Mouse (Mus musculus) forebrain, embryonic 16.5 days (tissue): ENCODE measurements at regions not wholly inside any gene's neighbourhood (a gene's known extent, or its start where the extent isn't known, plus 50 kb on each side); places are given as distances from the start of the nearest gene placed in this dataset.

Source experiments
- ATAC-seq: fragments of 200-750 bp; cut with Nextera tagmentation; 2 replicates; pipeline ENCODE4 v1.8.0; 2017; ENCODE audit warnings: mild to moderate bottlenecking, moderate library complexity
- H3K27ac ChIP-seq: fragments of 300-500 bp; sonication (generic); 2 replicates; pipeline ENCODE4 v1.5.1; 2014; ENCODE audit warnings: low read length, control low read depth
- H3K27me3 ChIP-seq: fragments of 300-500 bp; sonication (generic); replicated peaks from 2 replicates; pipeline ENCODE4 v1.6.1; 2014; ENCODE audit warnings: low read length; ENCODE audit not compliant: control insufficient read depth, insufficient read depth
- H3K36me3 ChIP-seq: fragments of 300-500 bp; sonication (generic); 2 replicates; pipeline ENCODE4 v1.6.1; 2014; ENCODE audit not compliant: control insufficient read depth, insufficient read depth
- H3K4me1 ChIP-seq: fragments of 300-500 bp; sonication (generic); replicated peaks from 2 replicates; pipeline ENCODE4 v1.6.1; 2014; ENCODE audit warnings: low read length; ENCODE audit not compliant: control insufficient read depth, insufficient read depth
- H3K4me2 ChIP-seq: fragments of 300-500 bp; sonication (generic); 2 replicates; pipeline ENCODE4 v1.6.1; 2014; ENCODE audit warnings: mild to moderate bottlenecking, low read length, control low read depth
- H3K4me3 ChIP-seq: fragments of 300-500 bp; sonication (generic); replicated peaks from 2 replicates; pipeline ENCODE4 v1.5.1; 2014; ENCODE audit warnings: mild to moderate bottlenecking, low read length, control low read depth
- H3K9ac ChIP-seq: fragments of 300-500 bp; sonication (generic); replicated peaks from 2 replicates; pipeline ENCODE4 v1.6.1; 2014; ENCODE audit warnings: low read depth, low read length, control low read depth
- H3K9me3 ChIP-seq: fragments of 300-500 bp; sonication (generic); 2 replicates; pipeline ENCODE4 v1.6.1; 2016; ENCODE audit warnings: low read length; ENCODE audit not compliant: control insufficient read depth
- WGBS: fragments of 180-500 bp; shearing (Covaris S2); extraction: QIAGEN DNeasy Blood & Tissue Kit; methylation state at CpG from one replicate; pipeline ENCODE4 v1.1.7; 2014; 5-methylcytosine and 5-hydroxymethylcytosine counted together

DNA sequence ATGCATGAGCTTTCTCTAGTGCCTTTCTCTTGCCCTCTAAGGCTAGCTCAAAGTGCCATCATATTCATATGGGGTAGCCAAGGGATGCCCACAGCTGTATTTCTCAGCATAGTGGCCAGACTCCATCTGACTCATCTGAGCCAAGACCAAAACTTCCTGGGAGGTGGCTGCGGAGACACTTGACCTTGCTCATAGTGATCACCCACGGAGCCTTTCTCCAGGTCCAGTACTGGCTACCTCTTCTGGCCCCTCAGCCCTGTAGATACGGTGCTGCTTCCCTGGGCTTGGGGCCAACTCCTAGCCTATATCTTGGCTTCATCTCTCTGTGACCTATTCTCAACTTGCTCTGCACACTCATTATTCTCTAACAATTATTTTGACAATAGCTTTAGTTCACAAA lies 122.6 kb upstream of the Ncam1 start:
- ATAC-seq, result no peak
- 84% methylated on average over 3 of the region's 3 CpGs for WGBS
- H3K4me2 ChIP-seq, result no peak overlapping the region

DNA sequence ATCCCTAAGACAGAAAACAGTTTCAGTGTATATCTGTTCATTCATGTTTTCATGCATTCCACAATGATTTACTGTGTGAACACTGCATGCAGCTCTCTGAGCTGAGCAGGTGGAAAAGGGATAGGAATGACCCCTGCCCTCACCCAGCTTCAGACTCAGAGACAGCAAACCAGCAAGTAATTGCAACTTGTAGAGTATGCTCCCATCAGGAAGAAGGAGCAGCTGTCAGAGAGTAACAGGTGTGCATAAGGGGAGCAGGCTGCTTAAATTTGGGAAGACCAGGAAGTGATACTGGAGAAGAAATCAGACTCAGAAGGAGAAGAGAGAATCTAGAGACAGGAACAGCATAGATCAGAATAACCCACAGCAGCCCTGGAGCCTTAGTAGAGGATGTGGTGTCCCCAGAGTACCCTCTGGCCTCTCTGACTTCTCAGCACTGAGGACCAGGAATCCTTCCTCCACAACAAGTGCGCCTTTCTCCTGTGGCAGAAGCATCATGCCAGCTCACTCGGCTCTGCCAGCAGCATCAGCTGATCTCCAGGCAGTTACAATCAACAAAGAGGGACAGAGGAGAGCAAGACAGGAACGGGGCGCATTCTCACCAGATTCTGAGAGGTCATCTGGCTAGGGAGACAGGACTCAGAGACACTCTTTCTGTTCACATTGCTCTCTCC lies 116.5 kb upstream of the Ncam1 start:
- H3K9me3 ChIP-seq, result no peaks in the 10 kb centered on the region
- no peak overlapping the region for H3K4me3 ChIP-seq
- no peak for ATAC-seq
- no peaks in the 10 kb centered on the region for H3K27me3 ChIP-seq
- no peak overlapping the region for H3K27ac ChIP-seq
- H3K9ac ChIP-seq, result no peak overlapping the region
- WGBS, result 70% methylated on average over 4 of the region's 4 CpGs
- H3K4me2 ChIP-seq, result no peak overlapping the region
- no peaks in the 10 kb centered on the region for H3K4me1 ChIP-seq
- no peaks in the 10 kb centered on the region for H3K36me3 ChIP-seq

More for the DNA sequence above, 122.6 kb upstream of the Ncam1 start:
- no peak overlapping the region for H3K9ac ChIP-seq
- H3K27me3 ChIP-seq, result peaks cover 3% of the 10 kb centered on the region; the same call in 1 of the 2 replicates
- peaks cover 5% of the 10 kb centered on the region for H3K4me1 ChIP-seq
- no peaks in the 10 kb centered on the region for H3K36me3 ChIP-seq
- no peak overlapping the region for H3K27ac ChIP-seq
- no peak overlapping the region for H3K4me3 ChIP-seq
- no peaks in the 10 kb centered on the region for H3K9me3 ChIP-seq

DNA sequence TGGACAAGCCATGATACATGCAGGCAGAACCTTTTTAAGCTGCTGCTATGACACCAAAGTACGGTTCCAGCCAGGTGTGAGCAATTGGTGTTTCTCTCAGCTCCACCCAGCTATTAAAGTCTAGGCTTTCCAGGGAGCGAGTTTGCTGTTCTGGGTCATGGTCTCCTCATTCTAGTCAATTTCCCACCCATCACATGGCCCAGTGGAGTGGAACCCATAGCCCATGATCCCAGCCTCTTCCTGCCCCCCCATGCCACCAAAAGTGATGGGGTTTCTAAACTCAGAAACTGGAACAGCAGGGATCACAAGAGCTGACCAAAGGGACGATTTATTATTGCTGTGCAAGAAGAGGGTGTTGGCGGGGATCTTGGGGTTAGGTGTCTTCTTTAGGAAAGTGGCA lies 115.0 kb upstream of the Ncam1 start:
- Histone ChIP-seq H3K4me1 (no peaks in the 10 kb centered on the region), H3K9ac (no peak overlapping the region), H3K36me3 (no peaks in the 10 kb centered on the region), H3K27me3 (no peaks in the 10 kb centered on the region), H3K27ac (no peak overlapping the region), H3K4me2 (no peak overlapping the region), H3K4me3 (no peak overlapping the region), H3K9me3 (no peaks in the 10 kb centered on the region)
- no peak for ATAC-seq
- WGBS, result 90% methylated on average over 4 of the region's 4 CpGs

DNA sequence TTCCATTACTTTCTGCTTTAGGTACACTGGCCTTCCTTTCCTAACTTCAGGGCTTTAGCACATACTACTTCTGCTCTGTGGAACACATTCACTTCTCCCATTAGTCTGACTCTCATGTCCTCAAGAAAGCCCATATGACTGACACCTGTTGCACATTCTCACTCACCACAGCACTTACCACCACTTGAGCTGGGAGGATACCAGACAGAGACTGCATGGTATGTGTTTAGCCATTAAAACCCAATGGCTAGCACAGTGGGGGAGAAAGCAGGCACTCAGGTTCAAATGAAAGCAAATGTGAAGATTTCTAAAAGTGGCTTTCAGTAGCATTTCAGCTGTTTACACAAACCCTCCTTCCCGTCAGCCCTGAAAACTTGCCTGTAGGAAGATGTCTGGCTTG lies 113.6 kb upstream of the Ncam1 start:
- no peaks in the 10 kb centered on the region for H3K9me3 ChIP-seq
- no peak overlapping the region for H3K4me2 ChIP-seq
- no peaks in the 10 kb centered on the region for H3K27me3 ChIP-seq
- no peak overlapping the region for H3K9ac ChIP-seq
- no peak overlapping the region for H3K27ac ChIP-seq
- H3K36me3 ChIP-seq, result no peaks in the 10 kb centered on the region
- ATAC-seq, result no peak
- no peaks in the 10 kb centered on the region for H3K4me1 ChIP-seq
- no peak overlapping the region for H3K4me3 ChIP-seq
- WGBS, result 85% methylated on average over 1 of the region's 1 CpGs

DNA sequence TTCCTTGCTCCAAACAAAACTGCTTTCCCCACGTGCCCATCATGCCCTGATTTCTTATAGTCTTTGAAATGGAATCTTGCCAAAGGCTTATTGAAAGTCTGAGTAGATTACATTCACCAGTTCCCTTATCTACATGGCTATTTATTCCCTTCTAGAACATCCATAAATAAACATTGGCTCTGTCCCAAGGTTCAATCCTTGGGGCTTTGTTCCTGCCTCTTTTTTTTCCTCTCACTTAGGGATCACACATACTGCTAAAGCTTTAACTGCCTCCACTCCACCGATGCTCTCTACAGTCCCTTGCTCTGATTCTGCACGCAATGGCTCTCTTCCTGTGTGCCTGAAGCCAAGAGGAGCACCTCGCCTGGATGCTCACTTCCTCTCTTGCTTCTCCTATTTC lies 107.6 kb upstream of the Ncam1 start:
- H3K9ac ChIP-seq, result no peak overlapping the region
- no peaks in the 10 kb centered on the region for H3K27me3 ChIP-seq
- H3K4me2 ChIP-seq, result no peak overlapping the region
- H3K36me3 ChIP-seq, result no peaks in the 10 kb centered on the region
- no peaks in the 10 kb centered on the region for H3K4me1 ChIP-seq
- H3K27ac ChIP-seq, result no peak overlapping the region
- whole genome bisulfite sequencing, result 42% methylated on average over 4 of the region's 4 CpGs
- no peak overlapping the region for H3K4me3 ChIP-seq
- H3K9me3 ChIP-seq, result no peaks in the 10 kb centered on the region
- 0 out of 2 replicates have a peak, but pooled peaks have one; percentile 15 for ATAC-seq

DNA sequence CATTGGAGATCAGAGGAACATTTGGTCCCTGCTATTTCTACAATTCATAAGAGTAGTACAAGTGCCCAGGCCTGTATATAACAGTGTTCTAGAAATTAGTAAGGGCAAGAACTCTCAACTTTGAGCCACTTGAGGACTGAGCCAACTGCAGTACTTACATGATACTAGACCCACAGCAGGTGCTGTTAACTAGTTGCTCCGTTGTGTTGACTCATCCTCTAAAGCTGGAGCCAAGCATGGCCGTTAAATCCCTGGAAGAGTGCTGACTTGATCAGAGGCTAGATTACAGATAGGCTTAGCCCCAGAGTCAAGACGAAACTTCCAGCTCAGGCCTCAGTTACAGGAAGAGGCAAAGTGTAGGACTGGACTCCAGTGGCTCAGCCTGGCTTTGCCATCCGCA lies 107.0 kb upstream of the Ncam1 start:
- WGBS, result 89% methylated on average over 4 of the region's 4 CpGs
- 0 out of 2 replicates have a peak, but pooled peaks cover 2% of the 10 kb centered on the region for H3K4me1 ChIP-seq
- no peaks in the 10 kb centered on the region for H3K9me3 ChIP-seq
- no peaks in the 10 kb centered on the region for H3K36me3 ChIP-seq
- no peak overlapping the region for H3K4me3 ChIP-seq
- ATAC-seq, result no peak
- no peak overlapping the region for H3K27ac ChIP-seq
- H3K27me3 ChIP-seq, result no peaks in the 10 kb centered on the region
- H3K4me2 ChIP-seq, result no peak overlapping the region
- H3K9ac ChIP-seq, result no peak overlapping the region

DNA sequence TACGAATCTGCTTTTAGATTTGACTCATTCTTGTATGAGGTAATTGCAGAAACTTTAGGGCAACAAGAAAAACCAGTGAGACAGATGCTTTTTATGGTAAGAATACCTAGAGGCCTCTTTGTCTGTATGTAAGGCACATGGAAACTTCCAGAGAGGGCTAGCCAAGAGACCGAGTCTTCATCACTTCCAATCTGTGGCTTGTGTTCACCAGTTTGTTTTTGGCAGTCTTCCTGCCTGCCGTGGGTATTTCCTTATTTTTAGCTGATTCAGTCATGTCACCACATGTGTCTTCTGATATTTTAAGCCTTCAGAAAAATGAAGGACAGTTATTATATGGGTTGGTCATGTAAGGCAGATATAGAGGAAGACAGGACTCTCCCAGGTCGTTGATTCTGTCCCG lies 100.2 kb upstream of the Ncam1 start:
- H3K4me2 ChIP-seq, result no peak overlapping the region
- H3K9ac ChIP-seq, result no peak overlapping the region
- peaks cover 5% of the 10 kb centered on the region for H3K9me3 ChIP-seq
- H3K4me3 ChIP-seq, result no peak overlapping the region
- no peaks in the 10 kb centered on the region for H3K36me3 ChIP-seq
- H3K4me1 ChIP-seq, result 0 out of 2 replicates have a peak, but pooled peaks cover 3% of the 10 kb centered on the region
- WGBS, result 83% methylated on average over 5 of the region's 5 CpGs
- no peaks in the 10 kb centered on the region for H3K27me3 ChIP-seq
- no peak overlapping the region for H3K27ac ChIP-seq
- no peak for ATAC-seq

DNA sequence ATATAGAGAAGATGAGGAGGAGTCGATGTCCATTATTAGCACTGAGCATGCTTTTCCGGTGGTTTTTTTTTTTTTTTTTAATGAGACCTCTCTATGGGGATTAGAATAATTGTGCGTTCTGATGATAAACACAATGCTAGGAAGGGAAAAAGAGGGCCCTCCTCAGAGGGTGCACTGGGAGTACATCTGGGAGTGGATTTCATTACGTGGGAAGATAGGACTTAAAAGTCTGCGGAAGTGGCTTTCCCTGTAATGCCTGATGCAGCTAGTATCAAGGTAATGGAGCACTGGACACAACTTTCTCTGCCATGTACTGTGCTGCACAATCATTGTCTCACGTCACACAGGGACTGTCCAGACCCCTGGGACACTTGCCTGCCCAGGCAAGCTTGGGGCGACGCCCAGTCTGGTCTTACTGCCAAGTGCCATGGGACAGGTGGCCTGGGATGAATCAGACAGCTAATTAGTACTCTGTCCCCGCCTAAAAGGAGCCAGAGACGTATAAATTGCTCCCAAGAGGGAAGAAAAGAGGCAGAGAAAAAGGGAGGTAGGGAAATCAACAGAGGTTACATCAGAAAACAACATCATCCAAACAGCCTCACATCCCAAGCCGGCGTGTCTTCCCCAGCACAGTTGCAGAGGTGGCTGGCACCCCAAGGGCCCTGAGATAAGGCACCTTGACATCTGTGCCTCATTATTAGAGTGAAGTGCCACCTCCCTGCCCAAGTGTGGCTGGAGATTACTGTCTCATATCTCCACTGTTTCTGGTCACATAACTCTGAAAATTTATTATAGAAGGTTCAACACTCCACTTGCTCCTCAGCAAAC lies 86.0 kb upstream of the Ncam1 start:
- ATAC-seq, result 0 out of 2 replicates have a peak, but pooled peaks have one; percentile 45
- WGBS, result 45% methylated on average over 12 of the region's 12 CpGs
- H3K4me3 ChIP-seq, result no peak overlapping the region

DNA sequence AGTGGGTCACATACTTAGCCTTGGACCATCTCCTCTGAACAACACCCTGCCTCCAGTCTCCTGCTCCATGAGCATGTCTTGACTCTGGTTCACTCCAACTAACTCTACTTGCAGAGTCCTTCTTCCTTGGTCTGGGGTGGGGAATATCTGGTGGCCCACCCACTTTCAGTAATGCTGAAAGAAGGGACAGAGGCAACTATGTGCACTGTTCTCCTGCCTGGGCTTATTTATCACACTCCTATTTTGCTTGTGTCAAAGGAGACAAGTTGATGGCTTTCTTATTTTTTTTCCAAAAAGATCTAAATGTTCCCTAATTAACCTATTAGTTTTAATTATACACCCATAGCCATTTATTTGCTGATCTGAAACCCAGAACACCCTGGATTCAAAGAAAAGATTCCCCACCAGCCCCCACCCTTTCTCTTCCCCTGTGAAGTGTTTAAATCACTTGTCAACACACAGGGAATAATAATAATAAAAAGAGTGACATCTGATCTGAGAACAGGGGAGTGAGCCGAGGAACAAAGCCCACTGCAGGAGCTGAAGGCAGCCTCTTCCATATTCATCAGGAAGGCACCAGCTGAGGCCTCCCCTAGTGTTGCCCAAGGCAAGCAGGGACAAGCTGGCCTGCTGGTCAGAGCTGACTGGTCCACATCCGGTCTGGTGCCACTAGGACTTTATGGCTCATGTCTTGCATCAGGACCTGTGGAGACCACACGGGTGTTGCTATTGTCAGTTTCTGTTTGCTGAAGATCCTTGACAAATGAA lies 80.8 kb upstream of the Ncam1 start:
- H3K4me3 ChIP-seq, result no peak overlapping the region
- ATAC-seq, result peak; percentile 95
- no peak overlapping the region for H3K9ac ChIP-seq
- H3K27me3 ChIP-seq, result no peaks in the 10 kb centered on the region
- H3K36me3 ChIP-seq, result no peaks in the 10 kb centered on the region
- no peak overlapping the region for H3K4me2 ChIP-seq
- H3K4me1 ChIP-seq, result peaks cover 9% of the 10 kb centered on the region
- H3K27ac ChIP-seq, result no peak overlapping the region
- no peaks in the 10 kb centered on the region for H3K9me3 ChIP-seq
- WGBS, result 18% methylated on average over 3 of the region's 3 CpGs

More for the DNA sequence above, 86.0 kb upstream of the Ncam1 start:
- H3K27ac ChIP-seq, result no peak overlapping the region
- no peak overlapping the region for H3K4me2 ChIP-seq
- H3K4me1 ChIP-seq, result peaks cover 8% of the 10 kb centered on the region
- no peaks in the 10 kb centered on the region for H3K9me3 ChIP-seq
- no peaks in the 10 kb centered on the region for H3K36me3 ChIP-seq
- no peaks in the 10 kb centered on the region for H3K27me3 ChIP-seq
- no peak overlapping the region for H3K9ac ChIP-seq
